Mouse (Mus musculus) lung, postnatal 0 days (tissue): ENCODE data around the gene Gsx1. TPM values are rescaled to one million over a fixed set of nuclear protein-coding genes. Genes with fewer than 3 reads are reported as not detected.

Source experiments
- ATAC-seq: fragments of 200-750 bp; cut with Nextera tagmentation; 2 replicates; pipeline ENCODE4 v1.8.0; 2017; ENCODE audit warnings: moderate library complexity
- DNase-seq: peaks from one replicate; pipeline ENCODE4 v3.0.0-alpha.2; 2016; ENCODE audit warnings: low spot score
- H3K27ac ChIP-seq: fragments of 300-500 bp; sonication (generic); 2 replicates; pipeline ENCODE4 v1.5.1; 2014; ENCODE audit warnings: antibody characterized with exemption, mild to moderate bottlenecking, low read length, mixed read lengths
- H3K27me3 ChIP-seq: fragments of 300-500 bp; sonication (generic); replicated peaks from 2 replicates; pipeline ENCODE4 v1.6.1; 2014; ENCODE audit warnings: low read length, mixed read lengths; ENCODE audit not compliant: insufficient read depth
- H3K36me3 ChIP-seq: fragments of 300-500 bp; sonication (generic); 2 replicates; pipeline ENCODE4 v1.6.1; 2014; ENCODE audit warnings: low read length, mixed read lengths; ENCODE audit not compliant: insufficient read depth
- H3K4me1 ChIP-seq: fragments of 300-500 bp; sonication (generic); 2 replicates; pipeline ENCODE4 v1.6.1; 2014; ENCODE audit warnings: antibody characterized with exemption, low read depth, low read length, mixed read lengths; ENCODE audit not compliant: insufficient read depth
- H3K4me2 ChIP-seq: fragments of 300-500 bp; sonication (generic); replicated peaks from 2 replicates; pipeline ENCODE4 v1.6.1; 2014; ENCODE audit warnings: low read depth, mild to moderate bottlenecking, low read length, moderate library complexity, mixed read lengths
- H3K4me3 ChIP-seq: fragments of 300-500 bp; sonication (generic); 2 replicates; pipeline ENCODE4 v1.5.1; 2014; ENCODE audit warnings: low read depth, low read length
- H3K9ac ChIP-seq: fragments of 300-500 bp; sonication (generic); replicated peaks from 2 replicates; pipeline ENCODE4 v1.6.1; 2014; ENCODE audit warnings: low read depth, mild to moderate bottlenecking
- H3K9me3 ChIP-seq: fragments of 300-500 bp; sonication (generic); 2 replicates; pipeline ENCODE4 v1.6.1; 2016; ENCODE audit warnings: low read length, mixed read lengths
- CTCF ChIP-seq: IDR thresholded peaks from 2 replicates; pipeline ENCODE4 v1.5.1; 2016; ENCODE audit warnings: antibody characterized with exemption, mild to moderate bottlenecking
- EP300 ChIP-seq: IDR thresholded peaks from 2 replicates; pipeline ENCODE4 v1.6.1; 2016; ENCODE audit warnings: antibody characterized with exemption, mild to moderate bottlenecking, control low read depth
- WGBS: fragments of 180-500 bp; shearing (Covaris S2); extraction: QIAGEN DNeasy Blood & Tissue Kit; methylation state at CpG from one replicate; pipeline ENCODE4 v1.1.7; 2014; 5-methylcytosine and 5-hydroxymethylcytosine counted together
- polyA plus RNA-seq: library from polyadenylated mRNA; unstranded; fragments of >200 nt; fragmentation: Nextera tagmentation; extraction: Ambion mirVana; gene quantifications from 2 replicates; pipeline ENCODE4 v1.2.1, GENCODE M21; 2015

Gsx1 gene
- polyA plus RNA-seq, 1 experiment from 2014 or later, result not detected

DNA sequence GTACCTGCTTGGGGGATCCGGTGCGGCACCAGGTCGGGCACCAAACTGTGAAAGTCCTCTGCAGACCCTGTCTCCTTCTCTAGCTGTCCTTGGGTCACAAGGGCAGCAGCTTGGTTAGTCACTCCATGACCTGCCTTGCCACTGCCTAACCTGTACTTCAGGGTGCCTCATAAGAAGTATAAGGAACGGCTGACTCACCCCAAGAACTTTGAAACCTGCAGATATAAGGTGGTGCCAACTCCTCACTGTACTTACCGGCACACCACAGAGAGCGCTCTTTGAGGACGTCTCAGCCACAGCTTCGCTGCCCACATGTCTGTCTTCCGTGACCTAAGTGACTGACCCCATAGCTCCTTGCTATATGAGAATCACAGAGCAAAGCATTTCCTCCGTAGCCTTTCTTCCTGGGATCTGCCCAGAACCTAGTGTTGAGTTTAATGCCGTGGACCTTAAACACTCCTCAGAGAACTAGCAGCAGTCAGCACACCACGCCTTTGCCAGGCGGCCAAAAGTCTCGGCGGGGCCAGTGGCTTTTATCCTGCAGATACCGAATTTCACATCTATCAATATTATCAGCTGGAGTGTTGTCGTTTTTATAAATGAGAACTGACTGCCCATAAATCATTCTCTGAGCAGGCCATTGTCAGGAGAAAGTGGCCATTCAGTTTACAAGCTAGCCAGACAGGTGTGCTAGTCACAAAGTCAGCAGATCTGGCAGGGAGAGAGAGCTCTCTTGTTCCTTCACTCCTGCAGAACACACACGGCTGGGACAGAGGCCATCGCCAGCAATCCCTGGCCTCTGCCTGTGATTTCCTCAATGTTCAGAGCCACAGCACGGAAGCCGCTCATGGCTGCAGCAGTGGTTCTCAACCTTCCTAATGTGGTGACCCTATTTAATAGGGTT lies 47.2 kb downstream of the Gsx1 start:
- H3K27ac ChIP-seq, result no peak overlapping the region
- H3K4me1 ChIP-seq, result no peaks in the 10 kb centered on the region
- H3K36me3 ChIP-seq, result no peaks in the 10 kb centered on the region
- DNase-seq, result no peak
- no peak for TF ChIP-seq EP300
- TF ChIP-seq CTCF, result no peak
- no peak for ATAC-seq
- H3K4me3 ChIP-seq, result no peak overlapping the region
- no peaks in the 10 kb centered on the region for H3K27me3 ChIP-seq
- no peak overlapping the region for H3K9ac ChIP-seq
- H3K9me3 ChIP-seq, result no peaks in the 10 kb centered on the region
- WGBS, result 44% methylated on average over 21 of the region's 21 CpGs
- no peak overlapping the region for H3K4me2 ChIP-seq

Other genes with a start within 250 kb of the Gsx1 start
- gene Gtf3a, start 240.0 kb upstream of the Gsx1 start, polyA plus RNA-seq, result 60.3 and 63.8 TPM in 2 replicates
- 18.5 and 19.2 TPM in 2 replicates for gene Mtif3, start 224.9 kb upstream of the Gsx1 start, polyA plus RNA-seq
- 12.4 and 14.5 TPM in 2 replicates for gene Lnx2, start 112.1 kb upstream of the Gsx1 start, polyA plus RNA-seq
- gene Polr1d, start 111.6 kb upstream of the Gsx1 start, polyA plus RNA-seq, result 106 and 107 TPM in 2 replicates
- gene Pdx1, start 81.3 kb downstream of the Gsx1 start, polyA plus RNA-seq, result not detected in 2 replicates
- not detected in 2 replicates for gene Cdx2, start 118.6 kb downstream of the Gsx1 start, polyA plus RNA-seq
- gene Urad, start 133.7 kb downstream of the Gsx1 start, polyA plus RNA-seq, result not detected in 2 replicates
- gene Flt3, start 211.8 kb downstream of the Gsx1 start, polyA plus RNA-seq, result 0.24 and 0.31 TPM in 2 replicates
- gene Pan3, start 241.5 kb downstream of the Gsx1 start, polyA plus RNA-seq, result 77.8 and 79.6 TPM in 2 replicates